Mouse (Mus musculus): ENCODE measurements at regions not wholly inside any gene's neighbourhood (a gene's known extent, or its start where the extent isn't known, plus 50 kb on each side); places are given as distances from the start of the nearest gene placed in this dataset.

- no peak for ATAC-seq (ENCODE audit: insufficient read depth)
- Histone ChIP-seq H3K27ac (replicated peaks) (no peak overlapping the region), H3K36me3 (replicated peaks) (no peaks in the 10 kb centered on the region), H3K4me3 (replicated peaks) (no peak overlapping the region), H3K9ac (no peak overlapping the region), H3K4me1 (replicated peaks) (no peaks in the 10 kb centered on the region), H3K4me2 (no peak overlapping the region), H3K27me3 (no peaks in the 10 kb centered on the region), H3K9me3 (replicated peaks) (no peaks in the 10 kb centered on the region)
- WGBS (ENCODE audit: insufficient replicate concordance) = 70% methylated on average over 10 of the region's 10 CpGs
Measured at GRCm38 (mm10) chr3:149295257-149295831, 305.0 kb upstream of the Adgrl2 start.

- WGBS (ENCODE audit: insufficient replicate concordance) = 32% methylated on average over 4 of the region's 4 CpGs
- no peak for ATAC-seq (ENCODE audit: insufficient read depth)
- H3K9ac ChIP-seq = no peak overlapping the region
Measured at GRCm38 (mm10) chr3:149294445-149294844, 304.1 kb upstream of the Adgrl2 start.

GRCm38 (mm10) chr3:149292459-149292858 lies 302.1 kb upstream of the Adgrl2 start:
- no peaks in the 10 kb centered on the region for H3K9me3 ChIP-seq (replicated peaks)
- no peak overlapping the region for H3K9ac ChIP-seq
- H3K36me3 ChIP-seq (replicated peaks) = no peaks in the 10 kb centered on the region
- no peaks in the 10 kb centered on the region for H3K27me3 ChIP-seq
- 70% methylated on average over 3 of the region's 3 CpGs for WGBS (ENCODE audit: insufficient replicate concordance)
- no peak overlapping the region for H3K27ac ChIP-seq (replicated peaks)
- H3K4me2 ChIP-seq = no peak overlapping the region
- H3K4me1 ChIP-seq (replicated peaks) = no peaks in the 10 kb centered on the region
- ATAC-seq (ENCODE audit: insufficient read depth) = no peak
- H3K4me3 ChIP-seq (replicated peaks) = no peak overlapping the region

More at GRCm38 (mm10) chr3:149294445-149294844, 304.1 kb upstream of the Adgrl2 start:
- no peaks in the 10 kb centered on the region for H3K36me3 ChIP-seq (replicated peaks)
- H3K9me3 ChIP-seq (replicated peaks) = no peaks in the 10 kb centered on the region
- H3K27me3 ChIP-seq = no peaks in the 10 kb centered on the region
- no peak overlapping the region for H3K4me2 ChIP-seq
- no peak overlapping the region for H3K4me3 ChIP-seq (replicated peaks)
- H3K27ac ChIP-seq (replicated peaks) = no peak overlapping the region
- H3K4me1 ChIP-seq (replicated peaks) = no peaks in the 10 kb centered on the region

GRCm38 (mm10) chr3:149291473-149291872 lies 301.1 kb upstream of the Adgrl2 start:
- 55% methylated on average over 7 of the region's 7 CpGs for WGBS (ENCODE audit: insufficient replicate concordance)
- H3K4me1 ChIP-seq (replicated peaks) = no peaks in the 10 kb centered on the region
- no peaks in the 10 kb centered on the region for H3K27me3 ChIP-seq
- H3K36me3 ChIP-seq (replicated peaks) = no peaks in the 10 kb centered on the region
- H3K27ac ChIP-seq (replicated peaks) = no peak overlapping the region
- no peak for ATAC-seq (ENCODE audit: insufficient read depth)
- H3K9ac ChIP-seq = no peak overlapping the region
- H3K9me3 ChIP-seq (replicated peaks) = no peaks in the 10 kb centered on the region
- H3K4me2 ChIP-seq = no peak overlapping the region
- H3K4me3 ChIP-seq (replicated peaks) = no peak overlapping the region

- H3K36me3 ChIP-seq (replicated peaks) = no peaks in the 10 kb centered on the region
- 45% methylated on average over 8 of the region's 8 CpGs for WGBS (ENCODE audit: insufficient replicate concordance)
- H3K4me1 ChIP-seq (replicated peaks) = no peaks in the 10 kb centered on the region
- H3K27me3 ChIP-seq = no peaks in the 10 kb centered on the region
- no peak for ATAC-seq (ENCODE audit: insufficient read depth)
- H3K4me2 ChIP-seq = no peak overlapping the region; the same call in 1 of the 2 replicates
- H3K27ac ChIP-seq (replicated peaks) = no peak overlapping the region
- no peak overlapping the region for H3K9ac ChIP-seq
- no peak overlapping the region for H3K4me3 ChIP-seq (replicated peaks)
- no peaks in the 10 kb centered on the region for H3K9me3 ChIP-seq (replicated peaks)
Measured at GRCm38 (mm10) chr3:149290228-149290627, 299.9 kb upstream of the Adgrl2 start.

GRCm38 (mm10) chr3:149287080-149287479 lies 296.7 kb upstream of the Adgrl2 start:
- no peak overlapping the region for H3K4me2 ChIP-seq
- no peak overlapping the region for H3K4me3 ChIP-seq (replicated peaks)
- ATAC-seq (ENCODE audit: insufficient read depth) = no peak
- H3K36me3 ChIP-seq (replicated peaks) = no peaks in the 10 kb centered on the region
- H3K9ac ChIP-seq = no peak overlapping the region
- H3K9me3 ChIP-seq (replicated peaks) = no peaks in the 10 kb centered on the region
- H3K4me1 ChIP-seq (replicated peaks) = no peaks in the 10 kb centered on the region
- H3K27ac ChIP-seq (replicated peaks) = no peak overlapping the region
- WGBS (ENCODE audit: insufficient replicate concordance) = 64% methylated on average over 4 of the region's 4 CpGs
- H3K27me3 ChIP-seq = no peaks in the 10 kb centered on the region

GRCm38 (mm10) chr3:149284976-149285375 lies 294.6 kb upstream of the Adgrl2 start:
- H3K4me1 ChIP-seq (replicated peaks) = no peaks in the 10 kb centered on the region

GRCm38 (mm10) chr3:149280807-149281789 lies 290.7 kb upstream of the Adgrl2 start:
- H3K9me3 ChIP-seq (replicated peaks) = no peaks in the 10 kb centered on the region
- no peak overlapping the region for H3K4me2 ChIP-seq
- no peak for ATAC-seq (ENCODE audit: insufficient read depth)
- H3K27me3 ChIP-seq = no peaks in the 10 kb centered on the region
- no peaks in the 10 kb centered on the region for H3K4me1 ChIP-seq (replicated peaks)
- no peak overlapping the region for H3K4me3 ChIP-seq (replicated peaks)
- 41% methylated on average over 9 of the region's 9 CpGs for WGBS (ENCODE audit: insufficient replicate concordance)
- no peak overlapping the region for H3K27ac ChIP-seq (replicated peaks)
- H3K36me3 ChIP-seq (replicated peaks) = no peaks in the 10 kb centered on the region
- no peak overlapping the region for H3K9ac ChIP-seq

More at GRCm38 (mm10) chr3:149284976-149285375, 294.6 kb upstream of the Adgrl2 start:
- H3K36me3 ChIP-seq (replicated peaks) = no peaks in the 10 kb centered on the region
- no peak for ATAC-seq (ENCODE audit: insufficient read depth)
- 57% methylated on average over 4 of the region's 4 CpGs for WGBS (ENCODE audit: insufficient replicate concordance)
- no peak overlapping the region for H3K9ac ChIP-seq
- H3K4me2 ChIP-seq = no peak overlapping the region
- no peaks in the 10 kb centered on the region for H3K27me3 ChIP-seq
- H3K4me3 ChIP-seq (replicated peaks) = no peak overlapping the region
- no peaks in the 10 kb centered on the region for H3K9me3 ChIP-seq (replicated peaks)
- no peak overlapping the region for H3K27ac ChIP-seq (replicated peaks)

GRCm38 (mm10) chr3:149279338-149279737 lies 289.0 kb upstream of the Adgrl2 start:
- no peak overlapping the region for H3K4me2 ChIP-seq
- ATAC-seq (ENCODE audit: insufficient read depth) = no peak
- peaks cover 4% of the 10 kb centered on the region; the same call in 1 of the 2 replicates for H3K4me1 ChIP-seq (replicated peaks)
- H3K36me3 ChIP-seq (replicated peaks) = no peaks in the 10 kb centered on the region
- no peak overlapping the region for H3K27ac ChIP-seq (replicated peaks)
- no peaks in the 10 kb centered on the region for H3K9me3 ChIP-seq (replicated peaks)
- H3K9ac ChIP-seq = no peak overlapping the region
- WGBS (ENCODE audit: insufficient replicate concordance) = 62% methylated on average over 6 of the region's 6 CpGs
- no peak overlapping the region for H3K4me3 ChIP-seq (replicated peaks)
- no peaks in the 10 kb centered on the region for H3K27me3 ChIP-seq

- WGBS (ENCODE audit: insufficient replicate concordance) = 43% methylated on average over 3 of the region's 3 CpGs
- H3K4me1 ChIP-seq (replicated peaks) = peaks cover 5% of the 10 kb centered on the region; the same call in 1 of the 2 replicates
Measured at GRCm38 (mm10) chr3:149277812-149278211, 287.5 kb upstream of the Adgrl2 start.

GRCm38 (mm10) chr3:149275478-149276132 lies 285.2 kb upstream of the Adgrl2 start:
- Histone ChIP-seq H3K36me3 (replicated peaks) (no peaks in the 10 kb centered on the region), H3K9me3 (replicated peaks) (no peaks in the 10 kb centered on the region), H3K27ac (replicated peaks) (no peak overlapping the region), H3K4me2 (no peak overlapping the region), H3K4me3 (replicated peaks) (no peak overlapping the region), H3K9ac (no peak overlapping the region), H3K27me3 (no peaks in the 10 kb centered on the region), H3K4me1 (replicated peaks) (peaks cover 5% of the 10 kb centered on the region; the same call in 1 of the 2 replicates)
- ATAC-seq (ENCODE audit: insufficient read depth) = no peak
- 44% methylated on average over 6 of the region's 6 CpGs for WGBS (ENCODE audit: insufficient replicate concordance)

More at GRCm38 (mm10) chr3:149277812-149278211, 287.5 kb upstream of the Adgrl2 start:
- no peaks in the 10 kb centered on the region for H3K36me3 ChIP-seq (replicated peaks)
- no peak overlapping the region for H3K27ac ChIP-seq (replicated peaks)
- no peaks in the 10 kb centered on the region for H3K9me3 ChIP-seq (replicated peaks)
- ATAC-seq (ENCODE audit: insufficient read depth) = no peak
- H3K4me2 ChIP-seq = no peak overlapping the region
- H3K9ac ChIP-seq = no peak overlapping the region
- H3K27me3 ChIP-seq = no peaks in the 10 kb centered on the region
- H3K4me3 ChIP-seq (replicated peaks) = no peak overlapping the region
